Mouse (Mus musculus): ENCODE measurements at regions not wholly inside any gene's neighbourhood (a gene's known extent, or its start where the extent isn't known, plus 50 kb on each side); places are given as distances from the start of the nearest gene placed in this dataset.

DNA sequence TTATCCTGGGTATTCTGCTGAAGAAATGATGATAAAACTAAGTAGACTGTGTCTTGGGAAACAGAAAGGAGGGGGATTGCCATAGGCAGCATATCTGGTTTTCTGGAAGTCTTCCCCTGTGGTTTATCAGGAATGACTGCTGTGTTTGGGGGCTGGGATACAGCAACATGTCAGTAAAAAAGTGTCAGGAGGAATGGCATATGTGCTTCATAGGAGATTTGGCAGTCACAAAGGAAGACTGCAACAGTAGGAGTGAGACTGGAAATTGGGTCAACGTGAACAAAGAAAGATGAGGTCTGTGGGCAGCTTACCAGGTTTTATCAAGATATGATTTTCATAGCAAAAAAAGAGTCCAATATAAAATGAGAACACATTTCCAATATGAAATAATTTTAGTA is 641.1 kb upstream of the Nrxn1 start:
- no peak overlapping the region for H3K9ac ChIP-seq (ENCODE audit: low read depth, low read length, severe bottlenecking)
- no peak overlapping the region for H3K4me3 ChIP-seq (replicated peaks; ENCODE audit: low read length)
- WGBS, result 95% methylated on average over 1 of the region's 1 CpGs
- H3K27me3 ChIP-seq (ENCODE audit: control insufficient read depth, insufficient read depth, low read length), result no peaks in the 10 kb centered on the region
- H3K4me2 ChIP-seq (replicated peaks; ENCODE audit: low read depth, low read length, severe bottlenecking), result no peak overlapping the region
- ATAC-seq (ENCODE audit: low FRiP score, low read depth) (no peak), DNase-seq (ENCODE audit: low spot score) (no peak)
- H3K36me3 ChIP-seq (ENCODE audit: control insufficient read depth, insufficient read depth, low read length), result no peaks in the 10 kb centered on the region
- no peak overlapping the region for H3K27ac ChIP-seq (replicated peaks; ENCODE audit: low read depth, low read length)
- no peak for TF ChIP-seq POLR2A (IDR thresholded peaks at IDR 0.05; ENCODE audit: borderline replicate concordance, extremely low read depth, insufficient read depth, insufficient read length)
- H3K4me1 ChIP-seq (ENCODE audit: control insufficient read depth, insufficient read depth, low read length), result no peaks in the 10 kb centered on the region
- no peaks in the 10 kb centered on the region for H3K9me3 ChIP-seq (ENCODE audit: control insufficient read depth, low read length)

- no peaks in the 10 kb centered on the region for H3K36me3 ChIP-seq (ENCODE audit: control insufficient read depth, insufficient read depth, low read length)
- no peak for TF ChIP-seq POLR2A (IDR thresholded peaks at IDR 0.05; ENCODE audit: borderline replicate concordance, extremely low read depth, insufficient read depth, insufficient read length)
- 78% methylated on average over 2 of the region's 2 CpGs for WGBS
Measured at GRCm38 (mm10) chr17:91733174-91733926, 640.5 kb upstream of the Nrxn1 start.

GRCm38 (mm10) chr17:91710412-91710811 is 617.5 kb upstream of the Nrxn1 start:
- ATAC-seq (ENCODE audit: low FRiP score, low read depth) (no peak), DNase-seq (ENCODE audit: low spot score) (no peak)
- H3K9me3 ChIP-seq (ENCODE audit: control insufficient read depth, low read length), result no peaks in the 10 kb centered on the region
- H3K4me2 ChIP-seq (replicated peaks; ENCODE audit: low read depth, low read length, severe bottlenecking), result no peak overlapping the region
- H3K4me3 ChIP-seq (replicated peaks; ENCODE audit: low read length), result no peak overlapping the region
- H3K36me3 ChIP-seq (ENCODE audit: control insufficient read depth, insufficient read depth, low read length), result no peaks in the 10 kb centered on the region
- H3K9ac ChIP-seq (ENCODE audit: low read depth, low read length, severe bottlenecking), result no peak overlapping the region
- H3K4me1 ChIP-seq (ENCODE audit: control insufficient read depth, insufficient read depth, low read length), result no peaks in the 10 kb centered on the region
- H3K27ac ChIP-seq (replicated peaks; ENCODE audit: low read depth, low read length), result no peak overlapping the region
- no peaks in the 10 kb centered on the region for H3K27me3 ChIP-seq (ENCODE audit: control insufficient read depth, insufficient read depth, low read length)
- TF ChIP-seq POLR2A (IDR thresholded peaks at IDR 0.05; ENCODE audit: borderline replicate concordance, extremely low read depth, insufficient read depth, insufficient read length), result no peak

More at GRCm38 (mm10) chr17:91733174-91733926, 640.5 kb upstream of the Nrxn1 start:
- H3K4me2 ChIP-seq (replicated peaks; ENCODE audit: low read depth, low read length, severe bottlenecking), result no peak overlapping the region
- no peak overlapping the region for H3K9ac ChIP-seq (ENCODE audit: low read depth, low read length, severe bottlenecking)
- no peaks in the 10 kb centered on the region for H3K4me1 ChIP-seq (ENCODE audit: control insufficient read depth, insufficient read depth, low read length)
- no peak overlapping the region for H3K4me3 ChIP-seq (replicated peaks; ENCODE audit: low read length)
- DNase-seq (ENCODE audit: low spot score), result no peak
- ATAC-seq (ENCODE audit: low FRiP score, low read depth), result no peak
- H3K27me3 ChIP-seq (ENCODE audit: control insufficient read depth, insufficient read depth, low read length), result no peaks in the 10 kb centered on the region
- no peak overlapping the region for H3K27ac ChIP-seq (replicated peaks; ENCODE audit: low read depth, low read length)
- no peaks in the 10 kb centered on the region for H3K9me3 ChIP-seq (ENCODE audit: control insufficient read depth, low read length)

DNA sequence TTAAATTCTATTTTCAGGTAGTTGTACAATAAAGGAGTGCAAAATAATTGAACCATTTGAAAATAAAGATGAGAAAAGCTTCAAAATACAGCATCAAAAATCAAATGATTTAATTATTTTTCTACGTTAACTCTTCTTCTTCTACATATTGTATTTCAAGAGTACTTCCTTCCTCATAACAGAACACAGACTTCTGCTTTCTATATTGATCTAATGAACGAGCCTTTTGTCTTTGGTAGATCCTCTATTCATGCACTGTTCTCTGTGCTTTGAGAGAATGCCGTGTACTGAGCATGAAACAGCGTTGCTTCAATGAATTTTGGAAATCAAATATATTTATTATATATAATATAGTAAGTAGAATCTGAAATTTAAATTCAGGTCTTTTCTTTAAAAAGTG is 598.2 kb upstream of the Nrxn1 start:
- Histone ChIP-seq H3K4me3 (replicated peaks; ENCODE audit: low read length) (no peak overlapping the region), H3K4me2 (replicated peaks; ENCODE audit: low read depth, low read length, severe bottlenecking) (no peak overlapping the region), H3K36me3 (ENCODE audit: control insufficient read depth, insufficient read depth, low read length) (no peaks in the 10 kb centered on the region), H3K9ac (ENCODE audit: low read depth, low read length, severe bottlenecking) (no peak overlapping the region), H3K27ac (replicated peaks; ENCODE audit: low read depth, low read length) (no peak overlapping the region), H3K9me3 (ENCODE audit: control insufficient read depth, low read length) (no peaks in the 10 kb centered on the region), H3K27me3 (ENCODE audit: control insufficient read depth, insufficient read depth, low read length) (no peaks in the 10 kb centered on the region), H3K4me1 (ENCODE audit: control insufficient read depth, insufficient read depth, low read length) (no peaks in the 10 kb centered on the region)
- ATAC-seq (ENCODE audit: low FRiP score, low read depth) (no peak), DNase-seq (ENCODE audit: low spot score) (no peak)
- no peak for TF ChIP-seq POLR2A (IDR thresholded peaks at IDR 0.05; ENCODE audit: borderline replicate concordance, extremely low read depth, insufficient read depth, insufficient read length)
- WGBS, result 81% methylated on average over 4 of the region's 4 CpGs

GRCm38 (mm10) chr17:91657449-91657848 is 564.6 kb upstream of the Nrxn1 start:
- Histone ChIP-seq H3K9ac (ENCODE audit: low read depth, low read length, severe bottlenecking) (no peak overlapping the region), H3K27ac (replicated peaks; ENCODE audit: low read depth, low read length) (no peak overlapping the region), H3K9me3 (ENCODE audit: control insufficient read depth, low read length) (no peaks in the 10 kb centered on the region), H3K4me3 (replicated peaks; ENCODE audit: low read length) (no peak overlapping the region), H3K27me3 (ENCODE audit: control insufficient read depth, insufficient read depth, low read length) (no peaks in the 10 kb centered on the region), H3K36me3 (ENCODE audit: control insufficient read depth, insufficient read depth, low read length) (no peaks in the 10 kb centered on the region), H3K4me1 (ENCODE audit: control insufficient read depth, insufficient read depth, low read length) (no peaks in the 10 kb centered on the region), H3K4me2 (replicated peaks; ENCODE audit: low read depth, low read length, severe bottlenecking) (no peak overlapping the region)
- TF ChIP-seq POLR2A (IDR thresholded peaks at IDR 0.05; ENCODE audit: borderline replicate concordance, extremely low read depth, insufficient read depth, insufficient read length), result no peak
- no peak for ATAC-seq (ENCODE audit: low FRiP score, low read depth)
- DNase-seq (ENCODE audit: low spot score), result no peak
